Mouse (Mus musculus): ENCODE measurements around the gene Ccdc74a. TPM values are rescaled to one million over a fixed set of nuclear protein-coding genes. Genes with fewer than 3 reads are reported as not detected.
A peak's percentile ranks its signal among the peaks of the same experiment; 100 is the strongest.

Ccdc74a gene
- total RNA-seq, 2 experiments from 2014 or later = 39.9 to 48.2 TPM

- no peak for DNase-seq (ENCODE audit: low spot score in 2 of 2)
Observed at GRCm38 (mm10) chr16:17640706-17641105, 5.6 kb upstream of the Ccdc74a start.

- no peak for DNase-seq (ENCODE audit: low spot score in 2 of 2)
Observed at GRCm38 (mm10) chr16:17641301-17641700, 5.0 kb upstream of the Ccdc74a start.

- DNase-seq (ENCODE audit: low spot score in 2 of 2) = peak; percentile 42 to 59
Observed at GRCm38 (mm10) chr16:17642311-17642710, 4.0 kb upstream of the Ccdc74a start.

GRCm38 (mm10) chr16:17643437-17643990 lies 2.8 kb upstream of the Ccdc74a start:
- DNase-seq (ENCODE audit: low spot score in 2 of 2) = no peak

GRCm38 (mm10) chr16:17647156-17647555 lies 886 bp downstream of the Ccdc74a start:
- DNase-seq (ENCODE audit: low spot score in 2 of 2) = no peak

GRCm38 (mm10) chr16:17647566-17648340 lies 1.5 kb downstream of the Ccdc74a start:
- DNase-seq (ENCODE audit: low spot score in 2 of 2) = no peak

- peak in 1 of 2 experiments; percentile 28 for DNase-seq (ENCODE audit: low spot score in 2 of 2)
Observed at GRCm38 (mm10) chr16:17649925-17650605, 3.8 kb downstream of the Ccdc74a start.

GRCm38 (mm10) chr16:17650711-17651110 lies 4.4 kb downstream of the Ccdc74a start:
- no peak for DNase-seq (ENCODE audit: low spot score in 2 of 2)

- no peak for DNase-seq (ENCODE audit: low spot score in 2 of 2)
Observed at GRCm38 (mm10) chr16:17652607-17653006, 6.3 kb downstream of the Ccdc74a start.

- no peak for DNase-seq (ENCODE audit: low spot score in 2 of 2)
Observed at GRCm38 (mm10) chr16:17653601-17654000, 7.3 kb downstream of the Ccdc74a start.

- DNase-seq (ENCODE audit: low spot score in 2 of 2) = no peak
Observed at GRCm38 (mm10) chr16:17654188-17654795, 8.0 kb downstream of the Ccdc74a start.

- DNase-seq (ENCODE audit: low spot score in 2 of 2) = no peak
Observed at GRCm38 (mm10) chr16:17656212-17656871, 10.1 kb downstream of the Ccdc74a start.

- no peak for DNase-seq (ENCODE audit: low spot score in 2 of 2)
Observed at GRCm38 (mm10) chr16:17665568-17665967, 19.3 kb downstream of the Ccdc74a start.

- DNase-seq (ENCODE audit: low spot score in 2 of 2) = no peak
Observed at GRCm38 (mm10) chr16:17669886-17670285, 23.6 kb downstream of the Ccdc74a start.

GRCm38 (mm10) chr16:17694860-17695259 lies 48.6 kb downstream of the Ccdc74a start:
- no peak for DNase-seq (ENCODE audit: low spot score in 2 of 2)

Other genes with a start within 250 kb of the Ccdc74a start
- 10 to 100 TPM; 27.3 to 31.2 TPM for gene Snap29, start 240.5 kb upstream of the Ccdc74a start, total RNA-seq (2021)
- gene Pi4ka, start 240.2 kb upstream of the Ccdc74a start, total RNA-seq (2021) = 100 to 1,000 TPM; 222 to 236 TPM
- gene Crkl, start 194.5 kb upstream of the Ccdc74a start, total RNA-seq (2021) = 10 to 100 TPM; 37.3 to 37.4 TPM
- 10 to 100 TPM; 59.1 to 61.5 TPM for gene Aifm3, start 156.9 kb upstream of the Ccdc74a start, total RNA-seq (2021)
- 100 to 1,000 TPM; 204 to 215 TPM for gene Lztr1, start 137.8 kb upstream of the Ccdc74a start, total RNA-seq (2021)
- 10 to 100 TPM; 38.1 to 40.8 TPM for gene Thap7, start 115.3 kb upstream of the Ccdc74a start, total RNA-seq (2021)
- gene Lrrc74b, start 85.2 kb upstream of the Ccdc74a start, total RNA-seq (2021) = 1 to 10 TPM in 1 of 2 experiments, under 1 TPM in 1; 0.67 to 1.6 TPM
- gene P2rx6, start 84.6 kb upstream of the Ccdc74a start, total RNA-seq (2021) = 1 to 10 TPM in 1 of 2 experiments, under 1 TPM in 1; 0.83 to 1.1 TPM
- gene Slc7a4, start 63.3 kb upstream of the Ccdc74a start, total RNA-seq (2021) = 10 to 100 TPM; 86.2 to 94.9 TPM
- gene Smpd4, start 27.1 kb upstream of the Ccdc74a start, total RNA-seq (2021) = 10 to 100 TPM; 37.9 to 42.2 TPM
- 10 to 100 TPM; 65.4 to 80.2 TPM for gene Med15, start 86.4 kb downstream of the Ccdc74a start, total RNA-seq (2021)
- gene Klhl22, start 113.1 kb downstream of the Ccdc74a start, total RNA-seq (2021) = 100 to 1,000 TPM in 1 of 2 experiments, 10 to 100 TPM in 1; 91.8 to 108 TPM
- gene Scarf2, start 150.8 kb downstream of the Ccdc74a start, total RNA-seq (2021) = 1 to 10 TPM; 3.9 TPM
- 1 to 10 TPM; 5.8 to 6.3 TPM for gene B830017H08Rik, start 186.7 kb downstream of the Ccdc74a start, total RNA-seq (2021)
- 10 to 100 TPM; 12.9 to 13.8 TPM for gene Car15, start 191.9 kb downstream of the Ccdc74a start, total RNA-seq (2021)
- gene Gm20518, start 245.2 kb downstream of the Ccdc74a start, total RNA-seq (2021) = 1 to 10 TPM; 1.9 to 2.4 TPM
- not detected for gene Tssk1, start 247.8 kb downstream of the Ccdc74a start, total RNA-seq (2021)

All from layer of hippocampus, postnatal 14 days (tissue).